Mouse (Mus musculus) heart, embryonic 11.5 days (tissue): Measurements from ENCODE around the gene Ddah2. TPM values are rescaled to one million over a fixed set of nuclear protein-coding genes. Genes with fewer than 3 reads are reported as not detected.

Experiments used
- ATAC-seq: fragments of 200-750 bp; cut with Nextera tagmentation; replicated peaks from 2 replicates; pipeline ENCODE4 v1.8.0; 2017; ENCODE audit warnings: moderate library complexity; ENCODE audit not compliant: insufficient number of reproducible peaks, low FRiP score, low TSS enrichment
- H3K27ac ChIP-seq: fragments of 300-500 bp; sonication (generic); 2 replicates; pipeline ENCODE4 v1.5.1; 2014; ENCODE audit warnings: mild to moderate bottlenecking, low read depth, low read length
- H3K27me3 ChIP-seq: fragments of 300-500 bp; sonication (generic); 2 replicates; pipeline ENCODE4 v1.6.1; 2014; ENCODE audit warnings: mild to moderate bottlenecking, low read length, mixed read lengths; ENCODE audit not compliant: control insufficient read depth, insufficient read depth
- H3K36me3 ChIP-seq: fragments of 300-500 bp; sonication (generic); 2 replicates; pipeline ENCODE4 v1.6.1; 2014; ENCODE audit warnings: mild to moderate bottlenecking, low read length, moderate library complexity, mixed read lengths; ENCODE audit not compliant: control insufficient read depth, insufficient read depth
- H3K4me1 ChIP-seq: fragments of 300-500 bp; sonication (generic); 2 replicates; pipeline ENCODE4 v1.6.1; 2014; ENCODE audit warnings: low read length; ENCODE audit not compliant: control insufficient read depth, insufficient read depth
- H3K4me2 ChIP-seq: fragments of 300-500 bp; sonication (generic); 2 replicates; pipeline ENCODE4 v1.6.1; 2014; ENCODE audit warnings: mild to moderate bottlenecking, moderate library complexity
- H3K4me3 ChIP-seq: fragments of 300-500 bp; sonication (generic); 2 replicates; pipeline ENCODE4 v1.5.1; 2014; ENCODE audit warnings: low read depth, low read length
- H3K9ac ChIP-seq: fragments of 300-500 bp; sonication (generic); 2 replicates; pipeline ENCODE4 v1.6.1; 2014; ENCODE audit warnings: mild to moderate bottlenecking, low read depth, low read length, moderate library complexity
- H3K9me3 ChIP-seq: fragments of 300-500 bp; sonication (generic); replicated peaks from 2 replicates; pipeline ENCODE4 v1.6.1; 2016; ENCODE audit warnings: low read length; ENCODE audit not compliant: control insufficient read depth
- WGBS: fragments of 180-500 bp; shearing (Covaris S2); extraction: QIAGEN DNeasy Blood & Tissue Kit; methylation state at CpG from one replicate; pipeline ENCODE4 v1.1.7; 2014; ENCODE audit not compliant: insufficient replicate concordance; 5-methylcytosine and 5-hydroxymethylcytosine counted together
- polyA plus RNA-seq: library from polyadenylated mRNA; unstranded; fragments of >200 nt; fragmentation: Nextera tagmentation; extraction: Ambion mirVana; gene quantifications from 2 replicates; pipeline ENCODE4 v1.2.1, GENCODE M21; 2014

The Ddah2 gene
- polyA plus RNA-seq, 1 experiment from 2014 or later, result 213 TPM

DNA sequence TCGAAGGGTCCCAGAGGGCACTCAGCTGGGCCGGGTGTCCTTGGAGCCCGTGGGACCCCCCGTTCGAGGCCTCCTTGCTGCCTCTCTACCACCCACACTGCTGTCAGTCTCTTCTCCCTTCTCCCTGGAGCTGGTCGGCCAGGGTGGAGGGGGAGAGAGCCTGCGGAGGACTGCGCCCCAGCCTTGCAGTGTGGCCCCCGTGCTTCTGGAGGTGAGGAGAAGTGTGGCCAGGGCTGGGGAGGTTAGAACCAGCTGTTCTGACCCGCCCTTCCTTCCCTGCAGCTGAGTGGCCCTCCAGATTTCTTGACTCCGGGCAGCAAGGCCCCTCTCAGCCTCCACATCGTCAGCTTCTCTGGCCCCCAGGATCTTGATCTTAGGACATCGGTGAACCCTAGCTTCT lies 34.6 kb upstream of the Ddah2 start:
- Histone ChIP-seq H3K9me3 (no peaks in the 10 kb centered on the region), H3K4me3 (no peak overlapping the region), H3K27me3 (no peaks in the 10 kb centered on the region), H3K4me1 (peaks cover 36% of the 10 kb centered on the region), H3K9ac (peak overlapping the region; percentile 49; the same call in 1 of the 2 replicates), H3K27ac (no peak overlapping the region), H3K4me2 (no peak overlapping the region), H3K36me3 (no peaks in the 10 kb centered on the region)
- WGBS, result 67% methylated on average over 13 of the region's 13 CpGs
- ATAC-seq, result no peak

DNA sequence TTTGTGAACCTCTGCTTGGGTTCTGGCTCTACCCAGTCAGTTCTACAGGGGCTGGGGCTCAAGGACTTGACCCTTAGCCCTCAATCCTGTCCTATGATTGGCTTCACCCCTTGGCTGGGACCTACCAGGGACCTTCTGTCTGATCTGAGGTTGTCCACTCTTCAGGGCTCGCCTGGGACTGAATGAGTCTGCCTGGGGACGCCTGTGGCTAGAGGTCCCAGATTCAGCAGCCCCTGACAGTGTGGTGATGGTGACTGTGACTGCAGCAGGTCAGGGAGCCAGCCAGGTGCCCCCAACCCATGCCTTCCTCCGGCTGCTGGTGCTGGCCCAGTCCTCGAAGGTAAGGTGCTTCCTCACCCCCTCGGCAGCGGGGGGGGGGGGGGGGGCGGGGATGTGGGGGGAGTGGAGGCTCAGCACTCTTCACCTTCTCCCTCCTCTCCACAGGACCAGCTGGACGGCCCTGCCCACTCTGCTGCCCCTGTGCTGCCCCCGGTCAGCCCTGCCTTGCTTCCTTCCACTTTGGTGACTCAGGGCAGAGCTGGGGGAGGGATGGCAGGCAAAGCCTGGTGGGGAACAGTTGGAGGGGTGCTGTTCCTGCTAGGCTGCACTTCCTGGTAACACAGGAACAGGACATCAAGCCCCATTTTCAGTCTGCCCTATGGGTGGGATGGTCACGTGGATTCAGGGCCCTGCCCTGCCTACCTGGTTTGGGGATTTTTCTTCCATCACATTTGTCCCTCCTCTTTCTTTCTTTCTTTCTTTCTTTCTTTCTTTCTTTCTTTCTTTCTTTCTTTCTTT lies 33.9 kb upstream of the Ddah2 start:
- 58% methylated on average over 7 of the region's 10 CpGs for WGBS
- Histone ChIP-seq H3K9me3 (no peaks in the 10 kb centered on the region), H3K4me1 (peaks cover 36% of the 10 kb centered on the region), H3K27me3 (no peaks in the 10 kb centered on the region), H3K36me3 (no peaks in the 10 kb centered on the region), H3K27ac (no peak overlapping the region), H3K4me2 (no peak overlapping the region), H3K4me3 (no peak overlapping the region), H3K9ac (0 out of 2 replicates have a peak overlapping the region, but pooled peaks have one; percentile 49)
- ATAC-seq, result no peak

DNA sequence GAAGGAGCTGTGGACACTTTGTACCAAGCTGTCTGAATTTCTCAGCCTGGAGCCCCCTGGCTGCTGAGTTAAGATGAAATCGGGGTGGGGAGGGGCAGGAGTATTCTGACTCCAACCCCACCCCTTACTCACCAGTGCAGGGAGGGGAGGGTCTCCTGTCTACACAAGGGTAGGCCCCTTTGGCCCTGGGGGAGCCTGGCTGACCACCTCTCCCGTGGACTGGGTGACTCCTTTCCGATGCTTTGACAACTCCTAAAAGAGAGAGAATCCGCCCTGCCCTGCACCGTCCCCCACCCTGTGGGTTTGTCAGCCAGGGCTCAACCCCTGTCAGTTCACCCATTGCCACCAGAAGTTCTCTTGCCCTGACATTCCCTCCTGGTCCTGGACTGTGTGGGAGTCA lies 32.6 kb upstream of the Ddah2 start:
- Histone ChIP-seq H3K27ac (no peak overlapping the region), H3K4me2 (no peak overlapping the region), H3K9me3 (no peaks in the 10 kb centered on the region), H3K36me3 (no peaks in the 10 kb centered on the region), H3K4me3 (no peak overlapping the region), H3K27me3 (no peaks in the 10 kb centered on the region), H3K9ac (no peak overlapping the region), H3K4me1 (peaks cover 36% of the 10 kb centered on the region)
- WGBS, result 81% methylated on average over 5 of the region's 5 CpGs
- no peak for ATAC-seq

DNA sequence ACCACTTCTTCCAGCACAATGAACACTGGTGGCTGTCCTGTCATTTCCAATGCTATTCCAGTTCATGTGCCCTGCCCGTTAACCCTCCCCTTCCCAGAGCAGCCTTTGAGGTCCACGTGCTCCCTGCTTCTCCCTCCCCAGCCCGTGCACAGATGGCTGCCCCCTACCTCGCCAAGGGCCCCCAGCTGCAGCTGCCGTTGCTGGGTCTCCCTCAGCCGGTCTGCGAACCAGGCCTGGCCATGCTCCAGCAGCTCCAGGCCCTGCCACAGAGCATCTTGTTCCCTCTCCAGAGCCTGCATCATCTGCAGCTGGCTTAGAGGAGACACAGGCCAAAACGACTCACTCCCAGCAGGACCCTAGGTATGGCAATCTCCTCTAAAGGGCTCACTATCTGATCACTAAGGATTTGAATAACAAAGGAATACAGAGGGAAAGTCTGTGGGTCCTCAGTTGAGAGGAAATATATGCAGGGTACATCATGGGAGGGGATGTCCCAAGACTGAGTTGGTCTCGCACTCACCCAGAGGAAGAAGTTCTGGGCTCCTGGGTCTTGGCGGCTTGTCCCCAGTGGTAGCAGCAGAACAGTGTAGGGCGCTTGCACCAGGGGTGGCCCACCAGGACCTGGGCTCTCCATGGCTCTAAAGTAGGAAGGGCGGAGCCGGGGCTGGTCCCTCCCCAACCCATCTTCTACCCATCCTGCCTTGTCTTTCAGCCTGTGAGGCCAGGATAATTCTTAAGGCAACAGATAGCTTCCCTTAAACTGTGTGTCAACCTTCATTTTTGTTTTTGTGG lies 31.4 kb upstream of the Ddah2 start, which contains the start of gene Sapcd1:
Gene Sapcd1, minus strand, starts transcription at position 740 of the 792 bp plus-strand sequence.
- Histone ChIP-seq H3K4me1 (peaks cover 26% of the 10 kb centered on the region), H3K9me3 (no peaks in the 10 kb centered on the region), H3K36me3 (no peaks in the 10 kb centered on the region), H3K9ac (peak within 1 kb of the TSS; percentile 22; the same call in 1 of the 2 replicates), H3K27ac (peak within 1 kb of the TSS; percentile 41; the same call in 1 of the 2 replicates), H3K4me2 (peak within 1 kb of the TSS; percentile 42), H3K27me3 (no peaks in the 10 kb centered on the region), H3K4me3 (no peak within 1 kb of the TSS)
- 34% methylated on average over 13 of the region's 13 CpGs for whole genome bisulfite sequencing
- no peak for ATAC-seq

DNA sequence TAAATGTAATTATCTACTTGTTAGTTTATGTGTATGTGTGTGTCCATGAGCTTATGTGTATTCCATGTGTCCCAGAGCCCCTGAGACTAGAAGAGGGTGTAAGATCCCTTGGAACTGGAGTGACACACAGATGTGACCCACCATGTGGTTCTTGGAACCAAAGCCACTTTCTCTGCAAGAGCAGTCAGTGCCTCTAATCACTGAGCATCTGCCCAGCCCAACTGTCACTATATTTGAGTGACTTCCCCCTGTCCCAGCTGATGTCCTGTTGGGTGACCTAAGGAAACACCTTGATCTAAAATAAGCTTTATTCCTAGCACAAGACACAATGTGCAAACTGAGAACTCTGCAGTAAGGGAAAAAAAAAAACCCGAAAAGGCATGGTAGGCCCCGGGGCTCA lies 30.5 kb upstream of the Ddah2 start:
- Histone ChIP-seq H3K4me1 (peaks cover 26% of the 10 kb centered on the region), H3K4me3 (no peak overlapping the region), H3K36me3 (no peaks in the 10 kb centered on the region), H3K4me2 (no peak overlapping the region), H3K9ac (no peak overlapping the region), H3K27me3 (no peaks in the 10 kb centered on the region), H3K9me3 (no peaks in the 10 kb centered on the region), H3K27ac (no peak overlapping the region)
- no peak for ATAC-seq
- 78% methylated on average over 2 of the region's 2 CpGs for WGBS

DNA sequence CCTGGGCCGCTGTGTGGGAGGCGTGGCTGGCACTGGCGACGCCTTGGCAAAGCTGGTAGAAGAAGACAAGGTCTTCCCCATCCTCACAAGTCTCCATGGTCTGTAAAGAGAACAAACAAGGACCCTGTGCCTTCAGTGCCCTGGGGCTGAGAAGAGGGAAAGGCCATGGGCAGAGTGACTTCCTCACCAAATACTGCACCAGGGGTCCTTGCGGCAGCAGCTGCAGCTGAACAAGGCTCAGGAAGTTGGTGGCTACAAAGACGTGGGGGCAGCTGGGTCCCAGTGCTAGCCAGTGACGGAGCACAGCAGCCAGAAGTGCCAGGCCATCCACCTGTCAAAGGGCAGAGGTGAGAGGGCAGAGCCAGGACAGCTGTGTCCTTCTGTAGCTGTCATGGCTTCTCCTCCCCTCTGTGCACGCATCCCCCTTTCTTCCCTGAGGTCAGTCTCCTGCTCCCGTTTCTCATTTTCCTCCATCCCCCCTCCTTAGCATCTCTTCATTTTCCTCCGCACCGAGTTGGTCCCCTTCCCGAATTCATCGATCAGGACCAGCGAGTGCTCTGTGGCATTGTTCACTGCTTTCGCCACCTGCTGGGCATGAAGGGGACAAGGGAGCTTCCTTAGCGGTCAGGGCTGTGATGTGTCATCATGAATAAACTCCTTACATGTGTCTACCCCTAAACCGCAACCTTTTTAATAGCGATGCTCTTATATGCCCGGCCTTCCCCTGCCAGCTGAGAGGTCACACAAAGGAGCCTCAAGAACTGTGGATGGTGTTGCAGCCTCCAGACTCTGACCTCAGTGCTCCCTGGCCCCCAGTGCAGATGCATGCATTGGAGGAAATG lies 28.9 kb upstream of the Ddah2 start:
- H3K9ac ChIP-seq, result 0 out of 2 replicates have a peak overlapping the region, but pooled peaks have one; percentile 34
- no peak overlapping the region for H3K27ac ChIP-seq
- WGBS, result 37% methylated on average over 19 of the region's 19 CpGs

DNA sequence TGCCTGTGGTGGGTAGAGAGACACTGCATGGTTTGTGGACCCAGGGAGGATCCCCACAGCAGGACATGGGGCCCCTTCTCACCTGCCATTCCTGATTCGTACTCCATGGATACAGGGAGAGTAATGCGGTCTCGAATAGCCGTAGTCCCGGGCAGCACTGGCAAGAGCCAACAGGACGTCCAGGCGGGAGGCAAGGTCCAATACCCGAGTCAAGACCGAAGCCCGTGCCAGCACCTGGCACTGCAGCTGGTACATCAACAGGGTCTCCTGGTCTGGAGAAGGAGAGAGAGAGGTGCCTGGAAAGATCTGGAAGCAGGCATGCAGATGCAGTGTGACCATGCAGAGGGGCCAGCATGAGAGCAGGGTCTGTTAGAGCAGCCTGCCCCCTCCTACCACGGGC lies 27.6 kb upstream of the Ddah2 start:
- no peaks in the 10 kb centered on the region for H3K36me3 ChIP-seq
- no peak overlapping the region for H3K4me3 ChIP-seq
- H3K4me1 ChIP-seq, result peaks cover 13% of the 10 kb centered on the region
- 0 out of 2 replicates have a peak overlapping the region, but pooled peaks have one; percentile 34 for H3K9ac ChIP-seq
- H3K27me3 ChIP-seq, result no peaks in the 10 kb centered on the region
- ATAC-seq, result no peak
- no peaks in the 10 kb centered on the region for H3K9me3 ChIP-seq
- H3K27ac ChIP-seq, result no peak overlapping the region
- 83% methylated on average over 11 of the region's 11 CpGs for WGBS
- no peak overlapping the region for H3K4me2 ChIP-seq

More for the DNA sequence above, 28.9 kb upstream of the Ddah2 start:
- ATAC-seq, result no peak
- no peaks in the 10 kb centered on the region for H3K9me3 ChIP-seq
- peak overlapping the region; percentile 14; the same call in 1 of the 2 replicates for H3K4me2 ChIP-seq
- H3K4me3 ChIP-seq, result 0 out of 2 replicates have a peak overlapping the region, but pooled peaks have one; percentile 1
- peaks cover 15% of the 10 kb centered on the region for H3K4me1 ChIP-seq
- H3K36me3 ChIP-seq, result no peaks in the 10 kb centered on the region
- no peaks in the 10 kb centered on the region for H3K27me3 ChIP-seq

DNA sequence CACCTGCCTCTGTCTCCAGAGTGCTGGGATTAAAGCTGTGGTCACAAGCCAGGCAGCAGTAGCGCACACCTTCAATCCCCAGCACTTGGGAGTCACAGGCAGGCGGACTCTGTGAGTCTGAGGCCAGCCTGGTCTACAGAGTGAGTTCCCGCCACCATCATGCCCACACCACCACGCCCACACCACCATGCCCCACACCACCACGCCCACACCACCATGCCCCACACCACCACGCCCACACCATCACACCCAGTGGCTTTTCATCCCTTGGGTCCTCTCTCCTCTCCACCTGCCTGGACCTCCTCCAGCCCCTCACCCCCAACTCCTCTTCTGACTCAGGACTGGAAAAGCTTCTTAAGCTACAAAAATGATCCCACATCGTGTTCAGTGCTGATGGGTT lies 27.0 kb upstream of the Ddah2 start:
- no peaks in the 10 kb centered on the region for H3K9me3 ChIP-seq
- 0 out of 2 replicates have a peak overlapping the region, but pooled peaks have one; percentile 34 for H3K9ac ChIP-seq
- ATAC-seq, result no peak
- no peak overlapping the region for H3K4me3 ChIP-seq
- H3K4me1 ChIP-seq, result peaks cover 13% of the 10 kb centered on the region
- H3K27me3 ChIP-seq, result no peaks in the 10 kb centered on the region
- 76% methylated on average over 7 of the region's 7 CpGs for WGBS
- no peak overlapping the region for H3K4me2 ChIP-seq
- H3K27ac ChIP-seq, result no peak overlapping the region
- no peaks in the 10 kb centered on the region for H3K36me3 ChIP-seq
